Mouse (Mus musculus) skeletal muscle tissue, adult 2 months (tissue): ENCODE results near the gene Trio.
A peak's percentile ranks its signal among the peaks of the same experiment; 100 is the strongest.

Source experiments
- DNase-seq: peaks from one replicate; pipeline ENCODE4 v3.0.0-alpha.2; 2012; ENCODE audit warnings: low read depth, low spot score

Gene Trio

DNA sequence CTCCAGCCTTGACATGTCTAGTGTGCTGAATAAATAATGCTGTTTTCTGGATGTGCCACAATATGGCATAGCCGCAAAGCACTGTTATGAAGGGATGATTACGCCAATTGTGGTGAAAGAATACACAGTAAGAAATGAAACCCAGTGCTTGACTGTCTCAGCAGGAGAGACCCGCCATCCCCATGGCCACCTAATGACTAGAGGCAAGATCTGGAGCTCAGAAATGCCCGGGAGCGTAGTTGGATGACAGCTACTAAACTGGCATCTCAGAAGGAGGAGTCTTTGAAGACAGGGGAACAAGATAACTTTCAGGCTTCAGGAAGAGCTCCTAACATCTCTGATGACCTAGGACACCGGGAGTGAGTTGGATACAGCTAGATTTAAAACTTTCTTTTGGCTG lies 12.0 kb upstream of the Trio start:
- DNase-seq = no peak

DNA sequence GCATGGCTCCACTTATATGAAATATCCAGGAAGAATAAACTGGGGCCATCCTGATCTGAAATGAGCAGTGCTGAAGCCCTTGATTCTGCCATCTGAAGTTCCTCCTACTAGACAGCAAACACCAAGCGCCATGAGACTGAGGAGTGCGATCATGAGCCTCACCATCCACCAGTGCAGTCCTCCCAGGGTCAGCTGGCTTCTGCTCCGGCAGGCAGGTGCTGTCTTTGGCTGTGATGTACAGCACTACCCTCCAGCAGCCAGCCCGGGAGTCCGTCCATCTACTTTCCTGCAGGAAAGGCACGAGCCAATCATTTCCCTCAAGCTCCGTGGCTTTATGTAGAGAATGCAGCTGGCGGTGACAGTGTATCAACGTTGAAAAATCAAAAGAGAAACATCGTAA lies 10.0 kb upstream of the Trio start:
- DNase-seq = no peak

DNA sequence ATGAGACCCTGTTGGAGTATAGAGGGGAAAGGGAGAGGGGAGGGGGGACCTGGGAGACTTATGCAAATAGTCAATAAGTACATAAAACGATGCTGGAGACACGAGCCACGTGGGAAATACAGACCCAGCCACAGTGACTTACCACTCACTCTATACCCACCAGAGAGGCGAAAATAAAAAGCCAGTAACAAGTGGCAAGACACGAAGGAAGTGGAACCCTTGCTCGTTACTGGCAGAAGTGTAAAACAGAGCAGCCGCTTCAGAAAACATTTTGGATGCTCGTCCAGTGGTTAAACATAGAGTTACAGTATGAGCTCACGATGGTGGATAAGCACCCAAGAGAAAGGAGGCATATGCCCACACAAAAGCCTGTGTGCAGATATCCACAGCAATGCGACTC lies 9.0 kb upstream of the Trio start:
- no peak for DNase-seq

DNA sequence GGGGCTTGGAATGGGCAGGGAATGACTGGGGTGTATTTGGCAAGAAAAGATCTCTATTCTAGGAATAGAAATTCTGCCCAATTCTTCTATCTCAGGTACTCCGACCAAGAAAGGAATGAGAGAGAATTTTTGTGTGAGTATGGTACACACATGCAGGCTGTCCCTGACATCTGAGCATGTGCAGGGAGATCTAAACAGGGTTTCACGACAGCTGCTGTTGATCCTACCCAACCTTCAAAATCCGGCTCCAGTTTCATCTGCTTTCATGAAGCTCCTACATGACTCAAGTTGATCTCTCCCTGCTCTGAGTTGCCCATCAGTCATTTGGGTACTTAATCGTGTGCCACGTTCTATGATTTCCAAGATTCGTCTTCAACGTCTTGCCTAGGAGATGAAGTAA lies 3.7 kb upstream of the Trio start:
- peak; percentile 27 for DNase-seq

DNA sequence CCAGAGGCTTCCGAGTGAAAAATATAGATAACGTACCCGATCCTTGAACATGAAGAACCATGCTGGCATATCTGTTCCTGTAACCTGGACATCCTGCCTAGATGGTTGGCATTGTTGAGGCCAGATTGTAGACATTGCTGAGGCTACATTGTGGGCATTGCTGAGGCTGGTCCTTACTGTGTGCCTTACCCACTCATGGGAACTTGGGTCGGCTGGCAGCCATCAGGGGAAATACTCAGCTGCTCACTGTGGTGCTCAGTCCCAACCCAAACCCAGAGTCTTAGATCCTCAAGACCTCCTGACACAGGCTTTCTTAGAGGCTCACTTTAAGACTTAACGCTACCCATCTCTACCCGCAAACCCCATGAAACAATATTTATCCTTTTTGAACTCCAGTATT lies 2.9 kb upstream of the Trio start:
- DNase-seq = no peak

DNA sequence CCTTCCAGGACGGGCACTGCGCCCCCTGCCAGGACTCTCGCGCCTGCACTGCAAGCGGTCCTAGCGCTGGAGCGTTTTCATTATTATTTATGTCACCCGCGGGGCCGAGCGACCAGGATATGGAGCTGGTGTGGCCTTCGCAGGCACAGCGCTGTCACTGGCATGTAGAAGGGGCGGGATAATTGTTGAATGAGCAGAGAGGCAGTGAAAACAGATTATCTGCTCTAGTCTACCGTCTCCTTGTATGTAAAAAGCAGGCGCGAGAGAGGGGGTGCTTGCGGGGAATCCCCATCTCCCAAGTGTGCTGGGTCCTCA lies 476 bp upstream of the Trio start:
- DNase-seq = no peak

DNA sequence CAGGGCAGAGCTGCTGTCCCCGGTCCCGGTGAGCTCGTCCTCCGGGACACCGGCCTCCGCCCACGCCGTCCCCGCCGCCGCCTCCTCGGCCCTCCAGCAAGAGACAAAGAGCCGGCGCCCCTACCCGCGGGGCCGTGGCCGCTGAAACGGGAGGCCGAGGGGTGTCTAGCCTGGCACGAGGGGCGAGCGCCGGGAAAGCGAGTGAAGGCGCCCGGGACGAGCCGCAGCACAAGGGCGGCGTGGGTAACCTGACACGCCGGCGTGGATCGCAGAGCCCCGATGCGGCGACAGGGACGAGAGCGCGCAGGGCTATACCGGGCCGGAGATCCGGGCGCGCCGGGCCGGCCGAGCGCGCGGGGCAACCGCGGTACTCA lies 696 bp downstream of the Trio start:
- no peak for DNase-seq

DNA sequence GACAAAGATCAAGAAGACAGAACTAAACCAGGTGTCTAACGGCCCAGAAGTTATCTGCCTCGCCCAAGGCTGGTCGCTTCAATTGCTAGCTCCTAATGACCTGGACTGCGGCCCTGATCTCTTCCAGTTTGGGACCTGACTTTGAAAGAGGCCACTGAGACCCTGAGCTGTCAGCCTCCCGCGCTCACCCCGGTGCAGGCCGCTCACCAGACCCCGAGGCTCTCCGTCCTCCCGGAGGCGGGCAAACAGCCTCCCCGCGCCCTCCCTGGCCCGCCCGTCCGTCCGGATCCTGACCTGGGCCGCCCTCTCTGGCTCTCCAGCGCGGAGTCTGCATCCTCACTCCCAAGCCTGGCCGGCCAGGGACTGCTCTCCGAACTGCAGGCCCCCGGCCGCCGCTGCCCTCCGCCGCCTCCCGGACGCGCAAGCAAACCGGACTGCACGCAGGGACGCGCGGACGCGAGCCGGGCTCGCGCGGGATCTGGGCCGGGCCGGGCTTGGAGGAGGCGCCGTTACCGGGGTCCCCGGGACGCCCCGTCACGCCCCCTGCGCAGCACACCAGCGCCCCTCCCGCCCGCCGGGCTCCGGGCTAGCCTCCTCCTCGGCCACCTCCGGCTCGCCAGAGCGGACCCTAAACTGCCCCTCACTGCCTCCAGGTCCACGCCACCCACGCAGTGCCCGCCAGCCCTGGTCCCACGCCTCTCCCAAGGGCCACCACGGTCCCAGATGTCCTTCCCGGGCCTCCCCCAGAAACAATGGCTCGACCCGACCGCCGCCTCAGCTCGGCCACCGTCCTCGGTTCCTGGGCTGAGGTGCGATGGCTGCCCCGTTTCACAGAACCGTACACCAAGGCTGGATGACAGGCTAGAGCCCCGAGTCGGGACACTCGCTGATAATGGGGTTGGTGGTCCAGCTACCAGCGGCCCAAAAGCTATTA lies 1.4 kb downstream of the Trio start:
- DNase-seq = peak; percentile 49

DNA sequence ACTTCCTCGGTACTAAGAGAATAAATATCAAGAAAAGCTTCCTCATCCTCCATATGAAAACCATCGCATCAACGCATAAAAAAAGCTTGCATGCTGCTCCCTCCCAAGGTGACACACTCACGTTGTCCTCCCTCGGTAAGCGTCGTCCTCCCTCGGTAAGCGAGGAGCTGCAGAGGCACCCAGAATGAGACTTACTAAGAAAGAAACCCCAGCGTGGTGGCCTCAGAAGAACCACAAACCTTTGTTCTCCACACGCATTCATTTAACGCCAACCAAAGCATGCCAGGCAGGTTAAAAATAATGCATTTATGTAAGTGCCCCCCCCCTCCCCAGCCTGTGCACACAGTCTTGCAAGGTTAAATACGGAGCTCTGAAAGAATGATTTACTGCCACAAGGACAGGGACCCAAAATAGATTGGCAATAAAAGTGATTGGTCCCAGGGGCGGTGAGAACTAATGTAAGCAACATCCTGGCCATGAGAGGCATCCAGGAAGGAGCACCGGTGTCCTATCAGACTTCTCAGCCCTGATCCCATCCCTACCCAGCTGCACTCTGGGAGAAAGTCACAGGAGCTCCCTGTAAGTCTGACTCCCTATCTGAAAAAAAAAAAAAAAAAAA lies 3.9 kb downstream of the Trio start:
- peak; percentile 82 for DNase-seq

DNA sequence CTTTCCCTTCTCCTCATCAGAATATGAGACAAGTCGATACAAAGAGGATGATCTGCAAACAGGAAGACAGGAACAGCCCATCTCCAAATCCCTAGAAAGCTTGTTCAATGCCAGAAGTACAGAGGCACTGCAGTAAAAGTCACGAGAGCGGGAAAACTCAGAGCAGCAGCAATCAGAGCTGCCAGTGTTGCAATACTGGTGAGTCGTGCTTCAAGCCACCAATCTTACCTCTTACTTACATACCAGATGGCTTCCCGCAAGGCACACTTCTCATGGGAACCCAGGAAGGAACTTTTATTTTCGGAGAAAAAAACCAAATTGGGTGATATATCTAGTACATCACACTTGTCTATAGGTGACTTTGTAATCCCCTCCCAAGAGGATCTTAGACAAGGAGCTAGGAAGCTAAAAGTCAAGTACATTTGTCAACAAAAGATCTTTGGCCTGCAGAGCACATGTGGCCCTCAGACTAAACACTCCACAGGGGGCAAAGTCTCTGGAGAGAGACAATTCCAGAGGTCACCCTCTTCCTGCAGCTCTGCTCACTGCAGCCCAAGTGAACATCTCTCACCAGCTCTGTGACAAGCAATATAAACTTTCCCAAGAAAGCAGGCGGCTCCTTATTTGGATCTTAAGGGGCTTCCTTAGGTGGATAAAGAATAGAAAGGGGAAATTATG lies 6.1 kb downstream of the Trio start:
- DNase-seq = no peak

DNA sequence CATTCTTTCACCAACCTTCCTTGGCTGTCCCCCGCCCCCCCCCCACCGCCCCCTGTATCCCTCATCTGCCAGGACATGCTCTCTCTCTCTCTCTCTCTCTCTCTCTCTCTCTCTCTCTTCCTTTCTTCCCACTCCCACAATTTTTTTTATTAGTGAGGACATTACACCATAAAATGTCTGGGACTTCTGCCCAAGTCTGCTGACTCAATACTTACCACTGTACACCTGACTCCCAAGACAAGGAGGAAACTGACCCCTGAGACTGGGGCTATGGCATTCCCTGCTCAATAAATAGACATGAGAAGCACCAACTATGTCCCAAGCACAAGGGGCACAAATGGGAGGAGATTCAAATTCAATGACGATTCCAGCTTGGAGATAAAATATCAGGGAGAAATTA lies 18.1 kb downstream of the Trio start:
- no peak for DNase-seq

DNA sequence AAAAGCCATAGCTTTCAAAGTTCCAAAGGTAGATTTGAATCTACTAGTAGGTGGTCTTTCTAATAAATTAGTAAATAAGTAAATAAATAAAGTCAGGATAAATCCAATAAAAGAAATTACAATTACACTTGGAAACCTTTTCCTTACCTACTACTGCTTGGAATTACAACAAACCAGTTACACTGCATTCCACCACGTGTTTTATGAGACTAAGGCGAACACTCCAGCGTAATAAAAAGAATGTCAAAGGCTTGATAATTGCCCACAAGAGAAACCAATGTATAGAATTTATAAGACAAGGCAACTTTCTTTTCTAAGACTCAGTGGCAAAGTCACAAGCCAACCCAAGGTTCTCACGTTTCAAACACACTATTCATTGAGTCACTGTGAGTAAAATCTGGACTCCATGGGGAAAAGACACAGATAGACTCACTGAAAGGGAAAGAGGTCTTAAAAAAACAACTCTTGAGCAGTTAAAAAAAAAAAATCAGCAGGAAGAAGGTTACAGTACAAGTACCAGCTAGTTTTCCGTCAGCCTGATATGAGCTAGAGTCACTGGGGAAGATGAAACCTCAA lies 21.4 kb downstream of the Trio start:
- no peak for DNase-seq

DNA sequence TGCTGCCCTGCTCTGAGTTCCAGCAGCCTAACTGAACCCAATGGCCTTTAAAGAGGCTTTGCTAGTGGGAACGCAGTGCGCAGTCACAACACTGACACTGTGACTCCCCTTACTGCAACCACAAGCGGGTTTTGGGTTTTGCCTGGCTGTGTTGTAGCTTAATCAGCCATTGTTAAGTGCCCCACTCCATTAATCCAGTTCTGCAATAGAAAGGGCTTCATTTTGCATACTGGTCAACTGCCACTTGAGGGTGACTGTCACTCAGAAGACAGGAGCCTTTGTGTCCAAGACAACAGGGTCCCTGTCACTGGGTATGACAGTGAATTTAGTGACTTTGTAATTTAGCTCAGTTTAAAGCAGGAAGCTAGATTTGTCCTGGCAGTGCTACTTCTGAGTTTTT lies 23.1 kb downstream of the Trio start:
- no peak for DNase-seq

DNA sequence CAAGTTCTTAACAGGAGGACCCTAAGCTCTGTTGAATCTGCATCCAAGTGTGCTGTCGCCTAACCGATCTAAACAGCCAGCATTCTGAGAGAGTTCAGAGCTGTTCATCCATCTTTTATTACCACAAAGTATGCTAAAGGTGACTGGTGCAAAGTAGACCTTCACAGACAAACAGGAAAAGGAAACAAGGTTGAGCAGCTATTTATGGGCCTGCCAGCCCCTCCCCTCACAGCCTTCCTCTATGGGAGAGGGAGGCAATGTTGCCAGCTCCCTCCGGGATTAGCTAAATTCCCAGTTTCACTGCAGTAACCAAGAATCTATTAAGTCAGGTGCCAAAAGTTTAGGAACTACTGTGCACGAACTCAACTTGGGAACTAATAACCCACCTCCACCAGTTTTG lies 24.3 kb downstream of the Trio start:
- DNase-seq = no peak

DNA sequence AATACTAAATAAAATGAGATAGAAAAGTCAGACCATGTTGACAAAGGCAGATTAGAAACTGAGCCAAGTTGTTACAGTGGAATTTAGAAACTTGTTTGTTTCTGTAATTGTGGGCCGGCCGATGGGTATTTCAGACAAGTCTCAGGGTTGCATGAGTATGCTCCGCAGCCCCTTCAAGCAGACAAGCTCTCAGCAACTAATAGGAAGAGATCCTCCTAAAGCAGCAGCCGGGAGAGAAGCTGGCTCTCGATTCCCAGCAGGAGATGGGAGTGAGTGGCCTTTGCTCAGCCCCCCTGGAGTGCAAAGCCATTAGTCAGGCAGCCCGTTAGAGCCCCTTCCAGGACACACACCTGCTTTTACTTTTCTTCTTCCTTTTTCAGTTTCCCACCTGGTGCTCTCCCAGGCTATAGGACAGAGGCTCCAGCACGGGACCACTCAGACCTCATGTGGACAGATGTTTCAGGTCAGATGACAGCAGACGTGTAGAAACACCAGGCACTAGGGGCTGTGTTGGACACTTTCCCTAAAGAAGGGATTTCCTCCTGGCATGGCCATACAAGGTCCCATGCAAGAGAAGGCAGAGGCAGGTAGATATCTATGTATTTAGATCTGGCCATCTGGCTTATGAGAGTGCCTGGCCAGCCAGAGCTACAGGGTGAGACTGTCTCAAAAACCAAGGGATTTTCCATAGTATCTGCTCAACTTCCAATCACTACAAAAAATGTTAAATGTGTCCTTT lies 26.9 kb downstream of the Trio start:
- no peak for DNase-seq

DNA sequence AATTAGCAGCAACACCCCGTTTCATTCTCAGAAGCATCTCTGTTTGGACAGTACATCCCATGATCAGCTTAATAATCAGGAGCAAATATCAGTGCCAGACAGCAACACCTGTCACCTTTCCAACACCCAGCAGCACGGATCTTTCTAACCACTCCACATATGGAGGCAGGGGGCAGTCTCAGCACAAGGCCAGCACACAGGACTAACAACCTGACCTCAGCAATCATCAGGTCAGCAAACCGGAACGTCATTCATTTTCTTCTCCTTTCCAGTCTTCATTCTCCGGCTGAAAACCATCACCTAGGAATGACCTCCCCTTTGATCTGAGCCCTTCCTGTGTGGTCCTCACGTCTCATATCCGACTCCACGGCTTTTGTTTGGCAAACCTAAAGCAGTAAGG lies 27.7 kb downstream of the Trio start:
- DNase-seq = no peak

DNA sequence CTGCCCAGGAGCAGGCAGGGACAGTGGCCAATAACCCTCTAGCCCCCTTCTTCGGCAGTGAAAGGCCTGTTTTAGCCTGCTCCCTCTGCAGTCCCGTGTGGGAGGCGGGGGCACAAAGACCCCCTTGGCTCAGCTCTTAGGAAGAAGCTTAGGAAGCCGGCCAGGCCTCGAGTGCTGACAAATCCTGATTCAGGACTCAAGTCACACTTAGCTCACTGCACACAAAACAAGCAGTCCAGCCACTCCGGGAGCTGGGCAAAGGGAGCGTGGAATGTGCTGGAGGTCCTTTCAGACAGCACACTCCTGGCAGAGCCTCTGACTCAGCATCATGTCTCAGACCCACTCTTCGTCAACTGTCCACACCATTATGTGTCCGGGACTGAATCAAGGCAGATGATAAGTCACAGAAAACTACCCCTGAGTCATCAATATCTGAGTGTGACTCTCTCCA lies 28.2 kb downstream of the Trio start:
- DNase-seq = no peak

DNA sequence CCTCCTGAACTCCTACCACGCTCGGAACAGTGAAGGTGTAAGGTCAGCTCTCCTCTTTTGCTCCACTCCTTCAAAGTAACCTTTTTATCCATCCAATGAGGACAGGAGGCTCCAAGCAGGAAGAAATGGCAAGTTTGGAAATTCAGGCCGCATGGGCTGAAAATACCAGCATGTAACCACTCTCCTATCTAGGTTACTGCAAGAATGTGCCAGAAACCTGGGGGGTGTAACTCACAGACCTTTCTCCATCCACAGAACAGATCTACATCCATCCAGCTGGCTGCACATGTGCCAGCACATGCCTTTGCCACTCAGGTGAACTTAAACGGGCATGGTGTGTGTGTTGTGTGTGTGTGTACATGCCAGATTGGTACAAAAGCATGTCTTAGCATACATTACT lies 28.9 kb downstream of the Trio start:
- no peak for DNase-seq

DNA sequence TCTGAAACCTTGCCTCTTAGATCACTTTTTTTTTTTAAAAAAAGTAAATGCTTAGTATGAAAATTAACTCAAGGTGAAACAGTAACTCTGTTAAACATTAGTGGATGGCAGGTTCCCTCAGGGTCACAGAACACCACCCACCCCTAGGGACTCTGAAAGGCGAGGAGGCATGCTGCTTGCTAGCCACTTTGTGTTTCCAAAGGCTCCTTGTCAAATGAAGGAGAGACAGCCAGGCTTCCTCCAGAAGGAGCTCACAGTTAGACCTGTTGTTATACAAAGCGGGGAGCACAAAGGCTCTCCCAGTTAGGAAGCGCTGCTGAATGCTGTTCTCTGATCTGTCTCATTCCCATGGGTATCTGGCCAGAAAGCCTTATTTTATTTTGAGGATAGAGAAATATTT lies 30.2 kb downstream of the Trio start:
- no peak for DNase-seq

DNA sequence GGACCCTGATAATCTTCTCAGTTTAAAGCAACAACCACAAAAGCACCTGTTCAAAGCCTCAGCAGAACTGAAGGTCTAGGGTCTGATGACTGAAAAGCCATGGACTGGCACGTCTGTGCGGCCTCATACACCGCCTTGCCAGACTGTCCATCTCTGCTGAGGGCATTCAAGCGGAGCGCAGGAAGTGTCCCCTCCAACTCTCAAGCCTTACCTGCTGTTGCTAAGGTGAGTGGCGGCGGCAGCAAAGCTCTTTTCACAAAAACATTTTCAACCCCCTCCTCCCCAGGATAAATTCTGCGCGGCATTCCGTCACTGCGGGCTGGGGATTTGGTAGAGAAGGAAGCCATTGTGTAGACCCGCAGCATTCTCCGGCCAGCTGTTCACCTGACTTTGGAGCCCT lies 30.8 kb downstream of the Trio start:
- no peak for DNase-seq

DNA sequence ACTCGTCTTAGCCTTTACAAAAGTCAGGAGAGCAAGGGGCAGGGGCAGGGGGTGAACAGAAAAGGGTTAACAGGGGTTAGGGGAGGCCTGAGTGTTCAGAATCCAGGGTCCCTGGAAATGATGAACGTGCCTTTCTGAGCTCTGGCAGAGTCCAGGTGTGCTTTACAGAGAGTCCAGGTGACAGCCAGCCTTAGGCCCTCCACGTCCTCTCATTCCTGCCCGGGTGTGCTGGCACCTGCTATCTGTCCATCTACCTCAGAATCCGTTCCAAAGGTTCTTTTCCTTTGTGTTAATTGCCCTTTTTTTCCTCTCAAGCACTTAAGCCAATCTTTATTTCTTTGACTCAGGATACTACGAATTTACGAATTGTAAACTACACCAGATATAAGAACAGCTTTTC lies 32.1 kb downstream of the Trio start:
- no peak for DNase-seq

DNA sequence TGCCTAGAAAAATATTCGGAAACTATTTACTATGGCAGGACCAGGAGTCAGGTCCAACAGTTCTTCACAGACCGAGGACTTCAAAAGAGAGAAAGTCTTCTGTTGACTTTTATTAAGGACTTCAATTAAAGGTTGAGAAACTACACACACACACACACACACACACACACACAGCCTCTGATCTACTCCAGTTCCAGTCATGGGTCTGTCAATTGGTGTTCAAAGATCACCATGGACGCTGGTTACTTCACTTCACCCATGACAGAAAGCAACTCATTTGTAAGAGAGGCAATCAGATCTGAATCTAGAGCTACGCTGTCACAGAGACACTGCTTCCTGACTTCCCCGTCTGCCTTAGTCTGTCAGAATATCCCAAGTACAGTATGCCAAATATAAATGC lies 33.1 kb downstream of the Trio start:
- no peak for DNase-seq
